Mouse (Mus musculus) kidney, adult 2 months (tissue): ENCODE results near the gene Slk.

Source experiments
- CTCF ChIP-seq: fragments of 200-500 bp; conservative IDR thresholded peaks from 2 replicates; pipeline ENCODE4 v1.5.1; 2011; ENCODE audit warnings: low read depth, mild to moderate bottlenecking, control low read depth, low read length, moderate library complexity, mixed read lengths; ENCODE audit not compliant: insufficient read depth, insufficient read length
- POLR2A ChIP-seq: fragments of 200-500 bp; IDR thresholded peaks from one replicate; pipeline ENCODE4 v1.6.1; 2011; ENCODE audit warnings: low read depth, low read length, control low read depth

DNA sequence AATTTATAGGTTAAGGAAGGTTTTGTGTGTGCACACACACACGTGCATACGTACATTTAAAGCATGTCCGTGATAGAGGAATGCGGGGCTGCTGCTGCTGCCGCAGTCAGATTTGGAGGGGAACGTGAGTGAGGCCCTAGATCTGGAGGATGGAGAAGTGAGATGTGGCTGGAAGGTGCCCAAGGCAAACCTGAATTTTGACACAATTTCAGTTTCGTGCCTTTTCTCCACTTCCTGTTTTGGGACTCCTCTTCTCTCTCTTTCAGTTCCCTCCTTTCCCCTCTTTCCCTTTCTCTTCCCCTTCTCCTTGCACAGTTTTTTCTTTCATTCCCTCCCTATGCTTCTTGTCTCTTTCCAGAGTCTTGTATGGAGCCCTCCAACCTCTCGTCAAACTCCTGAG is 42.0 kb downstream of the Slk start:
- no peak for TF ChIP-seq POLR2A
- TF ChIP-seq CTCF, result no peak
